16 mouse cellular contexts compared by ENCODE assay signal in genomic region chr5:68149946-68150345, GRCm38 (mm10).
A peak's percentile ranks its signal among the peaks of the same experiment; 100 is the strongest.
DNase-seq lines count a peak whose midpoint lies in the region; ATAC-seq lines count a peak whose summit lies in the region.
"Had no signal": no experiment of that assay in that cellular context is flagged by ENCODE, and none has a peak within 500 bp of the region (broad histone marks: within the 10 kb centered on the region; RNA-seq: fewer than 3 reads in every experiment).

No protein-coding gene starts in this region.

- H3K9ac ChIP-seq in embryonic facial prominence, embryonic 14.5 days (ENCODE audit: low read depth, low read length), result no peak overlapping the region
- no peak overlapping the region for H3K9ac ChIP-seq in midbrain, embryonic 15.5 days
- no peak overlapping the region for H3K9ac ChIP-seq in midbrain, embryonic 13.5 days (replicated peaks)
- H3K9ac ChIP-seq: lung, embryonic 14.5 days; neural tube, embryonic 12.5 days; stomach, embryonic 15.5 days had no signal

- no peak overlapping the region for H3K4me3 ChIP-seq in embryonic facial prominence, embryonic 14.5 days (ENCODE audit: low read depth, low read length)
- no peak overlapping the region for H3K4me3 ChIP-seq in embryonic facial prominence, embryonic 10.5 days
- no peak overlapping the region for H3K4me3 ChIP-seq in midbrain, embryonic 15.5 days
- no peak overlapping the region for H3K4me3 ChIP-seq in midbrain, embryonic 13.5 days (replicated peaks)
- H3K4me3 ChIP-seq: megakaryocyte, embryonic 14.5 days; neural tube, embryonic 12.5 days; stomach, embryonic 15.5 days had no signal

- H3K36me3 ChIP-seq in embryonic facial prominence, embryonic 14.5 days (ENCODE audit: control insufficient read depth, insufficient read depth, low read length), result no peaks in the 10 kb centered on the region
- no peaks in the 10 kb centered on the region for H3K36me3 ChIP-seq in embryonic facial prominence, embryonic 10.5 days (replicated peaks)
- H3K36me3 ChIP-seq in midbrain, embryonic 15.5 days (replicated peaks), result no peaks in the 10 kb centered on the region
- no peaks in the 10 kb centered on the region for H3K36me3 ChIP-seq in midbrain, embryonic 13.5 days
- H3K36me3 ChIP-seq: neural tube, embryonic 12.5 days; stomach, embryonic 15.5 days had no signal

- H3K4me1 ChIP-seq in embryonic facial prominence, embryonic 14.5 days (ENCODE audit: control insufficient read depth, insufficient read depth, low read length), result no peaks in the 10 kb centered on the region
- H3K4me1 ChIP-seq in embryonic facial prominence, embryonic 10.5 days, result no peaks in the 10 kb centered on the region
- H3K4me1 ChIP-seq in midbrain, embryonic 15.5 days, result no peaks in the 10 kb centered on the region
- H3K4me1 ChIP-seq in midbrain, embryonic 13.5 days (replicated peaks), result no peaks in the 10 kb centered on the region
- H3K4me1 ChIP-seq: megakaryocyte, embryonic 14.5 days; neural tube, embryonic 12.5 days; stomach, embryonic 15.5 days had no signal

- no peak overlapping the region for H3K4me2 ChIP-seq in embryonic facial prominence, embryonic 14.5 days (ENCODE audit: low read depth, low read length)
- no peak overlapping the region for H3K4me2 ChIP-seq in midbrain, embryonic 15.5 days
- no peak overlapping the region for H3K4me2 ChIP-seq in midbrain, embryonic 13.5 days (replicated peaks)
- H3K4me2 ChIP-seq: lung, embryonic 14.5 days; neural tube, embryonic 12.5 days; stomach, embryonic 15.5 days had no signal

- no peaks in the 10 kb centered on the region for H3K9me3 ChIP-seq in embryonic facial prominence, embryonic 14.5 days (ENCODE audit: control insufficient read depth, low read length)
- H3K9me3 ChIP-seq in embryonic facial prominence, embryonic 10.5 days, result no peaks in the 10 kb centered on the region
- no peaks in the 10 kb centered on the region for H3K9me3 ChIP-seq in midbrain, embryonic 15.5 days
- no peaks in the 10 kb centered on the region; the same call in 1 of the 2 replicates for H3K9me3 ChIP-seq in midbrain, embryonic 13.5 days
- H3K9me3 ChIP-seq: megakaryocyte, embryonic 14.5 days; neural tube, embryonic 12.5 days; stomach, embryonic 15.5 days had no signal

- DNase-seq in embryonic facial prominence, embryonic 14.5 days (ENCODE audit: low spot score), result peak; percentile 14
- no peak for DNase-seq in embryonic facial prominence, embryonic 10.5 days (ENCODE audit: low spot score)
- peak; percentile 91 to 92 for DNase-seq in cerebellum, postnatal 10 days
- peak; percentile 16 to 30 for DNase-seq in layer of hippocampus, postnatal 36 days
- DNase-seq in gastrocnemius, postnatal 10 days, result no peak
- DNase-seq in thymus, adult 18-20 months, result no peak
- DNase-seq: adrenal gland, postnatal 36 days; heart, adult 11 months; heart, postnatal 10 days; kidney, adult 18-20 months; lung, embryonic 14.5 days had no signal

- no peak for ATAC-seq in embryonic facial prominence, embryonic 14.5 days (ENCODE audit: low read depth)
- ATAC-seq in midbrain, embryonic 15.5 days (replicated peaks), result 0 out of 2 replicates have a peak, but pooled peaks have one; percentile 33
- no peak for ATAC-seq in midbrain, embryonic 13.5 days

- no peak overlapping the region for H3K27ac ChIP-seq in embryonic facial prominence, embryonic 14.5 days (replicated peaks; ENCODE audit: low read depth, low read length)
- H3K27ac ChIP-seq in embryonic facial prominence, embryonic 10.5 days (replicated peaks), result no peak overlapping the region
- H3K27ac ChIP-seq in midbrain, embryonic 15.5 days, result no peak overlapping the region
- H3K27ac ChIP-seq in midbrain, embryonic 13.5 days, result no peak overlapping the region
- H3K27ac ChIP-seq: neural tube, embryonic 12.5 days; stomach, embryonic 15.5 days had no signal

- no peaks in the 10 kb centered on the region for H3K27me3 ChIP-seq in embryonic facial prominence, embryonic 14.5 days (replicated peaks; ENCODE audit: control insufficient read depth, insufficient read depth, low read length)
- no peaks in the 10 kb centered on the region for H3K27me3 ChIP-seq in embryonic facial prominence, embryonic 10.5 days (replicated peaks; ENCODE audit: low read depth, poor library complexity, severe bottlenecking)
- H3K27me3 ChIP-seq in midbrain, embryonic 15.5 days (replicated peaks), result no peaks in the 10 kb centered on the region
- no peaks in the 10 kb centered on the region for H3K27me3 ChIP-seq in midbrain, embryonic 13.5 days
- H3K27me3 ChIP-seq: megakaryocyte, embryonic 14.5 days; neural tube, embryonic 12.5 days; stomach, embryonic 15.5 days had no signal

- 43% methylated on average over 3 of the region's 3 CpGs for WGBS in embryonic facial prominence, embryonic 14.5 days
- 72% methylated on average over 3 of the region's 3 CpGs for WGBS in embryonic facial prominence, embryonic 10.5 days
- 63% methylated on average over 3 of the region's 3 CpGs for WGBS in midbrain, embryonic 15.5 days
- WGBS in midbrain, embryonic 13.5 days, result 74% methylated on average over 3 of the region's 3 CpGs

Comparison
In these comparisons a context has a peak if more than half of its experiments do, and no peak if none do; other contexts are left out.
1. DNase-seq: peak in embryonic facial prominence, embryonic 14.5 days (single experiment), cerebellum, postnatal 10 days (2 of 2) and layer of hippocampus, postnatal 36 days (2 of 2); none in embryonic facial prominence, embryonic 10.5 days (single experiment), gastrocnemius, postnatal 10 days (single experiment) and thymus, adult 18-20 months (0 of 2).